ENCODE assay signal across 13 mouse cellular contexts in the genomic region with DNA sequence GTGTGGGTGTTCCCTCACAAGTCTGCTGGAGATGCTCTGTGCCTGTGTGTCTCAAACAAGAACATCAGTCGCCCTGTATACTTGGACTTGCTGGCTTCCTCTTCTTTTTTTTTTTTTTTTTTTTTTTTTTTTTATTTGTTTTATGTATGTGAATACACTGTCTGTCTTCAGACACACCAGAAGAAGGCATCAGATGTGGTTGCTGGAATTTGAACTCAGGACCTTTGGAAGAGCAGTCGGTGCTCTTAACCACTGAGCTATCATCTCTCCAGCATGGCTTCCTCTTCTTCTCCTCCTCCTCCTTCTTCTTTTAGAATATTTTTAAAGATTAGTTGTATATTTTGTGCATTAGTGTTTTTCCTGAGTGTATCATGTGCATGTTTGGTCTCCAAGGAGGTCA. TPM values are rescaled to one million over a fixed set of nuclear protein-coding genes. Genes with fewer than 3 reads are reported as not detected.
A peak's percentile ranks its signal among the peaks of the same experiment; 100 is the strongest.
DNase-seq lines count a peak whose midpoint lies in the region; ATAC-seq and TF ChIP-seq lines count a peak whose summit lies in the region.
"Had no signal": no experiment of that assay in that cellular context is flagged by ENCODE, and none has a peak within 500 bp of the region (broad histone marks: within the 10 kb centered on the region; RNA-seq: fewer than 3 reads in every experiment).

No protein-coding gene starts in this region.

- 75% methylated on average over 2 of the region's 2 CpGs for WGBS in forebrain, embryonic 14.5 days

- no peak for ATAC-seq in forebrain, embryonic 14.5 days
- ATAC-seq: CD4-positive, CD25-positive, alpha-beta regulatory T cell, adult 4 months had no signal

- no peaks in the 10 kb centered on the region for H3K27me3 ChIP-seq in forebrain, embryonic 14.5 days (replicated peaks; ENCODE audit: control insufficient read depth, insufficient read depth, low read length)

- H3K36me3 ChIP-seq in forebrain, embryonic 14.5 days (ENCODE audit: control insufficient read depth, insufficient read depth, low read length): no peaks in the 10 kb centered on the region
- H3K36me3 ChIP-seq: liver, embryonic 15.5 days had no signal

- H3K9me3 ChIP-seq in forebrain, embryonic 14.5 days (replicated peaks; ENCODE audit: control insufficient read depth, low read length): 0 out of 2 replicates have a peak, but pooled peaks cover 4% of the 10 kb centered on the region
- H3K9me3 ChIP-seq: liver, embryonic 15.5 days had no signal

- H3K9ac ChIP-seq in forebrain, embryonic 14.5 days (ENCODE audit: low read length): no peak overlapping the region
- H3K9ac ChIP-seq: liver, embryonic 15.5 days had no signal

- no peak overlapping the region for H3K4me2 ChIP-seq in forebrain, embryonic 14.5 days (ENCODE audit: low read length)
- H3K4me2 ChIP-seq: liver, embryonic 15.5 days had no signal

- H3K4me3 ChIP-seq in gastrocnemius, adult 2 months: no peak overlapping the region
- H3K4me3 ChIP-seq in forebrain, embryonic 14.5 days (ENCODE audit: low read depth, low read length): no peak overlapping the region
- H3K4me3 ChIP-seq: liver, embryonic 15.5 days had no signal

- no peaks in the 10 kb centered on the region for H3K4me1 ChIP-seq in forebrain, embryonic 14.5 days (ENCODE audit: control insufficient read depth, insufficient read depth, low read length)
- H3K4me1 ChIP-seq: liver, embryonic 15.5 days had no signal

- no peak for TF ChIP-seq CTCF in gastrocnemius, adult 2 months (IDR thresholded peaks at IDR 0.05)

- peak; percentile 25 for DNase-seq in gastrocnemius, adult 2 months
- no peak for DNase-seq in gastrocnemius, postnatal 10 days
- DNase-seq in spleen, adult 18-20 months: peak; percentile 25 to 32
- DNase-seq in spleen, adult 12 weeks (ENCODE audit: low spot score): no peak
- DNase-seq in kidney, postnatal 25 days: peak; percentile 51 to 75
- peak; percentile 64 for DNase-seq in testis, postnatal 14 days (ENCODE audit: low spot score)
- no peak for DNase-seq in yolk sac, embryonic 10.5 days (ENCODE audit: low spot score)
- DNase-seq in forebrain, embryonic 14.5 days (ENCODE audit: low spot score): no peak
- DNase-seq: adrenal gland, adult 2 months had no signal

- H3K27ac ChIP-seq in gastrocnemius, adult 2 months: no peak overlapping the region
- no peak overlapping the region for H3K27ac ChIP-seq in forebrain, embryonic 14.5 days (ENCODE audit: low read depth, low read length)
- H3K27ac ChIP-seq: liver, embryonic 15.5 days had no signal

- intact Hi-C loops in gastrocnemius, adult 2 months (cut with DNase I): no loop called here

RNA-seq across cellular contexts. Expression of a gene that starts 4.5 kb away (rescaled TPM):
- not detected for total RNA-seq in gastrocnemius, adult 2 months (2021)
- not detected for total RNA-seq in gastrocnemius, postnatal 10 days (2021)
- not detected in 2 replicates for polyA plus RNA-seq in forebrain, embryonic 14.5 days (2014; fragmentation: Nextera tagmentation; extraction: Ambion mirVana)
- total RNA-seq: adrenal gland, adult 2 months; common myeloid progenitor, adult 5-6 weeks had no signal
- polyA plus RNA-seq: adrenal gland, adult 2 months; CD4-positive, CD25-positive, alpha-beta regulatory T cell, adult 4 months; liver, embryonic 15.5 days; small intestine, adult 2 months had no signal

RNA-seq across cellular contexts. Expression of a gene that starts 7.7 kb away (rescaled TPM):
- not detected for total RNA-seq in gastrocnemius, adult 2 months (2021)
- not detected for total RNA-seq in gastrocnemius, postnatal 10 days (2021)
- not detected in 2 replicates for polyA plus RNA-seq in forebrain, embryonic 14.5 days (2014; fragmentation: Nextera tagmentation; extraction: Ambion mirVana)
- total RNA-seq: adrenal gland, adult 2 months; common myeloid progenitor, adult 5-6 weeks had no signal
- polyA plus RNA-seq: adrenal gland, adult 2 months; CD4-positive, CD25-positive, alpha-beta regulatory T cell, adult 4 months; small intestine, adult 2 months had no signal

RNA-seq across cellular contexts. Expression of a gene that starts 12.2 kb away (rescaled TPM):
- total RNA-seq in gastrocnemius, adult 2 months (2021): 1 to 10 TPM; 7.8 to 9.2 TPM
- 10 to 100 TPM in 1 of 2 experiments, 1 to 10 TPM in 1; 9.6 to 12.1 TPM for total RNA-seq in gastrocnemius, postnatal 10 days (2021)
- polyA plus RNA-seq in forebrain, embryonic 14.5 days (2014; fragmentation: Nextera tagmentation; extraction: Ambion mirVana): 27.2 and 29.9 TPM in 2 replicates

RNA-seq across cellular contexts. Expression of a gene that starts 36.8 kb away (rescaled TPM):
- 10 to 100 TPM; 11.0 to 12.3 TPM for total RNA-seq in gastrocnemius, adult 2 months (2021)
- total RNA-seq in gastrocnemius, postnatal 10 days (2021): 10 to 100 TPM; 11.5 to 14.9 TPM
- 9.8 and 11.3 TPM in 2 replicates for polyA plus RNA-seq in forebrain, embryonic 14.5 days (2014; fragmentation: Nextera tagmentation; extraction: Ambion mirVana)

Comparison
In these comparisons a context has a peak if more than half of its experiments do, and no peak if none do; other contexts are left out.
1. DNase-seq: peak in gastrocnemius, adult 2 months (single experiment), spleen, adult 18-20 months (2 of 2), kidney, postnatal 25 days (2 of 2) and testis, postnatal 14 days (single experiment); none in gastrocnemius, postnatal 10 days (single experiment), spleen, adult 12 weeks (single experiment), yolk sac, embryonic 10.5 days (single experiment) and forebrain, embryonic 14.5 days (single experiment).